Mouse (Mus musculus): ENCODE measurements around the gene Gm37240. TPM values are rescaled to one million over a fixed set of nuclear protein-coding genes. Genes with fewer than 3 reads are reported as not detected.

Gene Gm37240
- polyA plus RNA-seq, 1 experiment from 2014 or later, result 3.2 TPM

- ATAC-seq (replicated peaks; ENCODE audit: insufficient number of reproducible peaks, low FRiP score, low TSS enrichment, low read depth) (no peak), DNase-seq (ENCODE audit: low spot score) (no peak)
- Histone ChIP-seq H3K27me3 (ENCODE audit: control insufficient read depth, insufficient read depth, low read length) (no peaks in the 10 kb centered on the region), H3K4me3 (ENCODE audit: low read depth, low read length) (no peak overlapping the region), H3K9me3 (replicated peaks; ENCODE audit: control insufficient read depth, low read length) (no peaks in the 10 kb centered on the region), H3K4me2 (ENCODE audit: low read depth, low read length) (no peak overlapping the region), H3K27ac (replicated peaks; ENCODE audit: low read depth, low read length) (no peak overlapping the region), H3K4me1 (ENCODE audit: control insufficient read depth, insufficient read depth, low read length) (no peaks in the 10 kb centered on the region), H3K36me3 (replicated peaks; ENCODE audit: control insufficient read depth, insufficient read depth, low read depth, low read length) (no peaks in the 10 kb centered on the region; the same call in 1 of the 2 replicates), H3K9ac (replicated peaks; ENCODE audit: low read length) (no peak overlapping the region)
- 90% methylated on average over 9 of the region's 9 CpGs for WGBS
These were observed 913.1 kb downstream of the Gm37240 start for GRCm38 (mm10) chr3:84974193-84974592.

DNA sequence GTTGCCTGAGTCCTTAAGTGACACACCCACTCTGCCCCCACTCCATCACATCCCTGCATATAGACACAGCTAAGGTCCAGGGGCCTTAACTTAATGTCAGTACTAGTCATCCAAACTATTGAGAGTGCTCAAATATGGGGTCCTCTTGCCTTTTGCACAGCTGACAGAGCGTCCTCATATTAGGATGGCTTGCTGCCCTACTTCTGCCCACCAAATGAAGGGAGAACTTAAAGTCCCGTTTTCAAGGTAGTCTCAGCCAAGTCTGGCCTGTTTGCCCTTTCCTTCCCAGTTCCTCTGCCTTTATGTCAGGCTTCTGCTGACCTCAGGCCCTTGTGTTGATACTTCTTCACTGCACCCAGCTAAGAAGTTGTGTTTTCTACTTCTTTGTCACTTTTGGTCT, 914.4 kb downstream of the Gm37240 start:
- Histone ChIP-seq H3K27ac (replicated peaks; ENCODE audit: low read depth, low read length) (no peak overlapping the region), H3K4me1 (ENCODE audit: control insufficient read depth, insufficient read depth, low read length) (no peaks in the 10 kb centered on the region), H3K4me3 (ENCODE audit: low read depth, low read length) (no peak overlapping the region), H3K9ac (replicated peaks; ENCODE audit: low read length) (no peak overlapping the region), H3K27me3 (ENCODE audit: control insufficient read depth, insufficient read depth, low read length) (no peaks in the 10 kb centered on the region), H3K9me3 (replicated peaks; ENCODE audit: control insufficient read depth, low read length) (no peaks in the 10 kb centered on the region), H3K4me2 (ENCODE audit: low read depth, low read length) (no peak overlapping the region), H3K36me3 (replicated peaks; ENCODE audit: control insufficient read depth, insufficient read depth, low read depth, low read length) (no peaks in the 10 kb centered on the region)
- no peak for ATAC-seq (replicated peaks; ENCODE audit: insufficient number of reproducible peaks, low FRiP score, low TSS enrichment, low read depth)
- WGBS, result 95% methylated on average over 2 of the region's 2 CpGs
- no peak for DNase-seq (ENCODE audit: low spot score)

GRCm38 (mm10) chr3:84971561-84971960, 915.8 kb downstream of the Gm37240 start:
- no peak overlapping the region for H3K9ac ChIP-seq (replicated peaks; ENCODE audit: low read length)
- H3K9me3 ChIP-seq (replicated peaks; ENCODE audit: control insufficient read depth, low read length), result no peaks in the 10 kb centered on the region
- H3K4me1 ChIP-seq (ENCODE audit: control insufficient read depth, insufficient read depth, low read length), result no peaks in the 10 kb centered on the region
- DNase-seq (ENCODE audit: low spot score) (no peak), ATAC-seq (replicated peaks; ENCODE audit: insufficient number of reproducible peaks, low FRiP score, low TSS enrichment, low read depth) (no peak)
- no peak overlapping the region for H3K4me3 ChIP-seq (ENCODE audit: low read depth, low read length)
- H3K27ac ChIP-seq (replicated peaks; ENCODE audit: low read depth, low read length), result no peak overlapping the region
- H3K4me2 ChIP-seq (ENCODE audit: low read depth, low read length), result no peak overlapping the region
- no peaks in the 10 kb centered on the region for H3K27me3 ChIP-seq (ENCODE audit: control insufficient read depth, insufficient read depth, low read length)
- H3K36me3 ChIP-seq (replicated peaks; ENCODE audit: control insufficient read depth, insufficient read depth, low read depth, low read length), result no peaks in the 10 kb centered on the region
- WGBS, result 79% methylated on average over 5 of the region's 5 CpGs

DNA sequence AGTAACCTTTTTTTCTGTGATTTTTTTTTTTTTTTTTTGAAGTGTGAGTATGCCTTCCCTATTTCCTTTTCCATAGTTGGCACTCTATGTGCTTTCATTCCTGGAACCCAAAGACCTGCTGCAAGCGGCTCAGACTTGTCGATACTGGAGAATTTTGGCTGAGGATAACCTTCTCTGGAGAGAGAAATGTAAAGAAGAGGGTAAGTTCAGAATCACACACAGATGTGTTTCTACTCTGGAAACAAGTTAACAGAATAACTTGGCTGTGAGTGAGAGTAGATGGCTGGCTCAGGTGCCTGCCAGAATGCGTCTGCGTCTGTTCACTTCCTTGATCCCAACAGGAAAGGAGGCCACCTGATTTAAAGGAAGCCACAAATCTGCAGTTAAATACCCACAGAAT, 920.0 kb downstream of the Gm37240 start:
- 96% methylated on average over 4 of the region's 4 CpGs for WGBS
- Histone ChIP-seq H3K36me3 (replicated peaks; ENCODE audit: control insufficient read depth, insufficient read depth, low read depth, low read length) (no peaks in the 10 kb centered on the region), H3K4me1 (ENCODE audit: control insufficient read depth, insufficient read depth, low read length) (no peaks in the 10 kb centered on the region), H3K9me3 (replicated peaks; ENCODE audit: control insufficient read depth, low read length) (no peaks in the 10 kb centered on the region), H3K27me3 (ENCODE audit: control insufficient read depth, insufficient read depth, low read length) (no peaks in the 10 kb centered on the region), H3K4me2 (ENCODE audit: low read depth, low read length) (no peak overlapping the region), H3K9ac (replicated peaks; ENCODE audit: low read length) (no peak overlapping the region), H3K4me3 (ENCODE audit: low read depth, low read length) (no peak overlapping the region), H3K27ac (replicated peaks; ENCODE audit: low read depth, low read length) (no peak overlapping the region)
- ATAC-seq (replicated peaks; ENCODE audit: insufficient number of reproducible peaks, low FRiP score, low TSS enrichment, low read depth), result no peak
- DNase-seq (ENCODE audit: low spot score), result no peak

DNA sequence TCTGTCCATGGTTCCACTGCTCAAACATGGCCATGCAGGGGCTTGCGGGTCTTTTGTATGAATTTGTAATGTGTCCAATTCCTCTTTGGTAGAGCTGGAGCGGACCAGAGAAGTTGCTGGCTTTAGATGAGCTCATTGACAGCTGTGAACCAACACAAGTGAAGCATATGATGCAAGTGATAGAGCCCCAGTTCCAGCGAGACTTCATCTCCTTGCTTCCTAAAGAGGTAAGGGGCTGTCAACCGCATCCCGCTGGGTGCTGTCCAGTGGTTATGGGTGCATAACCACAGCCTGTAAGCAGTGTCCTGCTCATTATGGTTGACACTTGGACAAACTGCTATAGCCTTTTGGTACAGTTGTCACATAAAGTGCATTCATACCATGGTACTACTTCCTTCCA, 922.2 kb downstream of the Gm37240 start:
- no peaks in the 10 kb centered on the region for H3K27me3 ChIP-seq (ENCODE audit: control insufficient read depth, insufficient read depth, low read length)
- no peak for DNase-seq (ENCODE audit: low spot score)

GRCm38 (mm10) chr3:84955857-84956256, 931.5 kb downstream of the Gm37240 start:
- no peak overlapping the region for H3K9ac ChIP-seq (replicated peaks; ENCODE audit: low read length)
- H3K36me3 ChIP-seq (replicated peaks; ENCODE audit: control insufficient read depth, insufficient read depth, low read depth, low read length), result no peaks in the 10 kb centered on the region
- no peak overlapping the region for H3K27ac ChIP-seq (replicated peaks; ENCODE audit: low read depth, low read length)
- H3K9me3 ChIP-seq (replicated peaks; ENCODE audit: control insufficient read depth, low read length), result no peaks in the 10 kb centered on the region
- ATAC-seq (replicated peaks; ENCODE audit: insufficient number of reproducible peaks, low FRiP score, low TSS enrichment, low read depth) (no peak), DNase-seq (ENCODE audit: low spot score) (no peak)
- no peaks in the 10 kb centered on the region for H3K4me1 ChIP-seq (ENCODE audit: control insufficient read depth, insufficient read depth, low read length)
- no peak overlapping the region for H3K4me3 ChIP-seq (ENCODE audit: low read depth, low read length)
- H3K4me2 ChIP-seq (ENCODE audit: low read depth, low read length), result no peak overlapping the region
- H3K27me3 ChIP-seq (ENCODE audit: control insufficient read depth, insufficient read depth, low read length), result no peaks in the 10 kb centered on the region
- WGBS, result 76% methylated on average over 4 of the region's 4 CpGs

More for the DNA sequence above, 922.2 kb downstream of the Gm37240 start:
- no peak for ATAC-seq (replicated peaks; ENCODE audit: insufficient number of reproducible peaks, low FRiP score, low TSS enrichment, low read depth)
- Histone ChIP-seq H3K4me3 (ENCODE audit: low read depth, low read length) (no peak overlapping the region), H3K9me3 (replicated peaks; ENCODE audit: control insufficient read depth, low read length) (no peaks in the 10 kb centered on the region), H3K36me3 (replicated peaks; ENCODE audit: control insufficient read depth, insufficient read depth, low read depth, low read length) (no peaks in the 10 kb centered on the region), H3K4me2 (ENCODE audit: low read depth, low read length) (no peak overlapping the region), H3K4me1 (ENCODE audit: control insufficient read depth, insufficient read depth, low read length) (no peaks in the 10 kb centered on the region), H3K27ac (replicated peaks; ENCODE audit: low read depth, low read length) (no peak overlapping the region), H3K9ac (replicated peaks; ENCODE audit: low read length) (no peak overlapping the region)
- 94% methylated on average over 5 of the region's 5 CpGs for WGBS

GRCm38 (mm10) chr3:84955011-84955775, 932.1 kb downstream of the Gm37240 start:
- no peak overlapping the region for H3K9ac ChIP-seq (replicated peaks; ENCODE audit: low read length)
- 84% methylated on average over 8 of the region's 8 CpGs for WGBS

GRCm38 (mm10) chr3:84952585-84953187, 934.6 kb downstream of the Gm37240 start:
- Histone ChIP-seq H3K36me3 (replicated peaks; ENCODE audit: control insufficient read depth, insufficient read depth, low read depth, low read length) (no peaks in the 10 kb centered on the region), H3K4me1 (ENCODE audit: control insufficient read depth, insufficient read depth, low read length) (no peaks in the 10 kb centered on the region), H3K4me3 (ENCODE audit: low read depth, low read length) (peak overlapping the region; percentile 33), H3K27ac (replicated peaks; ENCODE audit: low read depth, low read length) (0 out of 2 replicates have a peak overlapping the region, but pooled peaks have one; percentile 41), H3K27me3 (ENCODE audit: control insufficient read depth, insufficient read depth, low read length) (no peaks in the 10 kb centered on the region), H3K9ac (replicated peaks; ENCODE audit: low read length) (peak overlapping the region; percentile 50; the same call in 1 of the 2 replicates), H3K9me3 (replicated peaks; ENCODE audit: control insufficient read depth, low read length) (no peaks in the 10 kb centered on the region), H3K4me2 (ENCODE audit: low read depth, low read length) (peak overlapping the region; percentile 60)
- 75% methylated on average over 7 of the region's 7 CpGs for WGBS
- ATAC-seq (replicated peaks; ENCODE audit: insufficient number of reproducible peaks, low FRiP score, low TSS enrichment, low read depth) (no peak), DNase-seq (ENCODE audit: low spot score) (no peak)

More at GRCm38 (mm10) chr3:84955011-84955775, 932.1 kb downstream of the Gm37240 start:
- Histone ChIP-seq H3K4me1 (ENCODE audit: control insufficient read depth, insufficient read depth, low read length) (no peaks in the 10 kb centered on the region), H3K4me2 (ENCODE audit: low read depth, low read length) (no peak overlapping the region), H3K36me3 (replicated peaks; ENCODE audit: control insufficient read depth, insufficient read depth, low read depth, low read length) (no peaks in the 10 kb centered on the region), H3K4me3 (ENCODE audit: low read depth, low read length) (no peak overlapping the region), H3K27ac (replicated peaks; ENCODE audit: low read depth, low read length) (no peak overlapping the region), H3K27me3 (ENCODE audit: control insufficient read depth, insufficient read depth, low read length) (no peaks in the 10 kb centered on the region), H3K9me3 (replicated peaks; ENCODE audit: control insufficient read depth, low read length) (no peaks in the 10 kb centered on the region)
- ATAC-seq (replicated peaks; ENCODE audit: insufficient number of reproducible peaks, low FRiP score, low TSS enrichment, low read depth) (no peak), DNase-seq (ENCODE audit: low spot score) (no peak)
